Mouse (Mus musculus) MEL (cell line): ENCODE results near the gene Renbp.

Experiments used
- CTCF ChIP-seq, 3 experiments: IDR thresholded peaks in 2 of 3; conservative IDR thresholded peaks in 1 of 3; 2 replicates each; pipeline ENCODE4 v1.5.1; 2011 to 2012; ENCODE audit warnings: low read length in 3 of 3, low read depth in 2 of 3, mild to moderate bottlenecking in 2 of 3, improper control_type of control experiment in 1 of 3, inconsistent platforms in 1 of 3, mixed read lengths in 1 of 3, moderate library complexity in 1 of 3; ENCODE audit not compliant: control insufficient read depth in 1 of 3, insufficient read depth in 1 of 3, poor library complexity in 1 of 3, severe bottlenecking in 1 of 3
- NELFE ChIP-seq: IDR thresholded peaks from 2 replicates; pipeline ENCODE4 v1.6.1; 2011; ENCODE audit warnings: low read depth, low read length, improper control_type of control experiment
- POLR2AphosphoS2 ChIP-seq: IDR thresholded peaks from 2 replicates; pipeline ENCODE4 v1.6.1; 2011; ENCODE audit warnings: low read length, improper control_type of control experiment

- TF ChIP-seq NELFE (no peak), CTCF (IDR thresholded peaks at IDR 0.05 in 2 of 3, conservative IDR thresholded peaks at IDR 0.05 in 1 of 3; ENCODE audit: control insufficient read depth in 1 of 3, insufficient read depth in 1 of 3, low read depth in 2 of 3, low read length in 3 of 3, poor library complexity in 1 of 3, severe bottlenecking in 1 of 3) (no peak), POLR2AphosphoS2 (no peak)
These were observed 49.2 kb downstream of the Renbp start for GRCm38 (mm10) chrX:73881463-73881862.
